Mouse (Mus musculus) limb, embryonic 14.5 days (tissue): ENCODE results near the gene Nrf1. TPM values are rescaled to one million over a fixed set of nuclear protein-coding genes. Genes with fewer than 3 reads are reported as not detected.

ENCODE experiments used
- ATAC-seq: fragments of 200-750 bp; cut with Nextera tagmentation; 2 replicates; pipeline ENCODE4 v1.8.0; 2017; ENCODE audit warnings: low read depth, moderate number of reproducible peaks, moderate TSS enrichment; ENCODE audit not compliant: low FRiP score
- DNase-seq: peaks from one replicate; pipeline ENCODE4 v3.0.0-alpha.2; 2015; ENCODE audit warnings: low spot score
- H3K27ac ChIP-seq: fragments of 300-500 bp; sonication (generic); replicated peaks from 2 replicates; pipeline ENCODE4 v1.5.1; 2014; ENCODE audit warnings: low read depth, mild to moderate bottlenecking, low read length, moderate library complexity, mixed read lengths
- H3K27me3 ChIP-seq: fragments of 300-500 bp; sonication (generic); 2 replicates; pipeline ENCODE4 v1.6.1; 2014; ENCODE audit warnings: low read length, mixed read lengths; ENCODE audit not compliant: control insufficient read depth, insufficient read depth
- H3K36me3 ChIP-seq: fragments of 300-500 bp; sonication (generic); 2 replicates; pipeline ENCODE4 v1.6.1; 2014; ENCODE audit warnings: mild to moderate bottlenecking, low read length, moderate library complexity, mixed read lengths; ENCODE audit not compliant: control insufficient read depth, insufficient read depth
- H3K4me1 ChIP-seq: fragments of 300-500 bp; sonication (generic); 2 replicates; pipeline ENCODE4 v1.6.1; 2014; ENCODE audit warnings: antibody characterized with exemption, low read length, mixed read lengths; ENCODE audit not compliant: control insufficient read depth, insufficient read depth
- H3K4me2 ChIP-seq: fragments of 300-500 bp; sonication (generic); replicated peaks from 2 replicates; pipeline ENCODE4 v1.6.1; 2014; ENCODE audit warnings: low read depth, mild to moderate bottlenecking, low read length, moderate library complexity; ENCODE audit not compliant: severe bottlenecking
- H3K4me3 ChIP-seq: fragments of 300-500 bp; sonication (generic); replicated peaks from 2 replicates; pipeline ENCODE4 v1.5.1; 2014; ENCODE audit warnings: low read length
- H3K9ac ChIP-seq: fragments of 300-500 bp; sonication (generic); 2 replicates; pipeline ENCODE4 v1.6.1; 2014; ENCODE audit warnings: mild to moderate bottlenecking, low read depth, low read length, moderate library complexity; ENCODE audit not compliant: severe bottlenecking
- H3K9me3 ChIP-seq: fragments of 300-500 bp; sonication (generic); 2 replicates; pipeline ENCODE4 v1.6.1; 2016; ENCODE audit warnings: low read length; ENCODE audit not compliant: control insufficient read depth
- POLR2A ChIP-seq: fragments of 200-500 bp; IDR thresholded peaks from 2 replicates; pipeline ENCODE4 v1.8.0; 2012; ENCODE audit warnings: inconsistent platforms, mild to moderate bottlenecking, moderate library complexity, borderline replicate concordance; ENCODE audit not compliant: insufficient read depth, insufficient read length; ENCODE audit errors: extremely low read depth
- WGBS: fragments of 180-500 bp; shearing (Covaris S2); extraction: QIAGEN DNeasy Blood & Tissue Kit; methylation state at CpG from one replicate; pipeline ENCODE4 v1.1.7; 2014; 5-methylcytosine and 5-hydroxymethylcytosine counted together
- polyA plus RNA-seq, 2 experiments: library from polyadenylated mRNA; depleted of rRNA in 1 of 2; stranded (reverse) in 1 of 2; unstranded in 1 of 2; fragments of >200 nt; fragmentation: Nextera tagmentation in 1 of 2; extraction: Ambion mirVana in 1 of 2; gene quantifications; 2 replicates each; pipeline versions ENCODE4 v1.2.1 to v1.2.3; 2012 to 2014

Nrf1 gene
- polyA plus RNA-seq, 2 experiments: 47.7 to 70.7 TPM

- Histone ChIP-seq H3K9me3 (no peaks in the 10 kb centered on the region), H3K36me3 (0 out of 2 replicates have a peak, but pooled peaks cover 3% of the 10 kb centered on the region), H3K27ac (peak overlapping the region; percentile 100), H3K4me2 (peak overlapping the region; percentile 70), H3K9ac (peak overlapping the region; percentile 100), H3K27me3 (no peaks in the 10 kb centered on the region), H3K4me3 (peak overlapping the region; percentile 98), H3K4me1 (peaks cover 5% of the 10 kb centered on the region)
- DNase-seq: peak; percentile 52
- ATAC-seq: peak; percentile 5; the same call in 1 of the 2 replicates
- under 1% methylated on average over 42 of the region's 54 CpGs for WGBS
- TF ChIP-seq POLR2A: no peak
Observed at GRCm38 (mm10) chr6:30048501-30049353, 939 bp downstream of the Nrf1 start.

- Histone ChIP-seq H3K27me3 (no peaks in the 10 kb centered on the region), H3K27ac (no peak overlapping the region), H3K4me1 (peaks cover 5% of the 10 kb centered on the region), H3K4me2 (no peak overlapping the region), H3K9ac (no peak overlapping the region), H3K4me3 (no peak overlapping the region), H3K9me3 (no peaks in the 10 kb centered on the region), H3K36me3 (0 out of 2 replicates have a peak, but pooled peaks cover 3% of the 10 kb centered on the region)
- DNase-seq (no peak), ATAC-seq (no peak)
- WGBS: 87% methylated on average over 1 of the region's 1 CpGs
- TF ChIP-seq POLR2A: no peak
Observed at GRCm38 (mm10) chr6:30053116-30053515, 5.3 kb downstream of the Nrf1 start.

- H3K4me3 ChIP-seq: no peak overlapping the region
- H3K9ac ChIP-seq: no peak overlapping the region
- H3K27ac ChIP-seq: no peak overlapping the region
- H3K27me3 ChIP-seq: no peaks in the 10 kb centered on the region
- WGBS: 100% methylated on average over 2 of the region's 2 CpGs
- TF ChIP-seq POLR2A: no peak
- H3K4me1 ChIP-seq: 0 out of 2 replicates have a peak, but pooled peaks cover 3% of the 10 kb centered on the region
- no peak for DNase-seq
- no peaks in the 10 kb centered on the region for H3K36me3 ChIP-seq
- no peak for ATAC-seq
- H3K4me2 ChIP-seq: no peak overlapping the region
- H3K9me3 ChIP-seq: no peaks in the 10 kb centered on the region
Observed at GRCm38 (mm10) chr6:30062544-30062943, 14.8 kb downstream of the Nrf1 start.

GRCm38 (mm10) chr6:30065369-30065768 lies 17.6 kb downstream of the Nrf1 start:
- no peak for TF ChIP-seq POLR2A
- H3K27me3 ChIP-seq: no peaks in the 10 kb centered on the region
- H3K9me3 ChIP-seq: no peaks in the 10 kb centered on the region
- 84% methylated on average over 2 of the region's 2 CpGs for WGBS
- H3K36me3 ChIP-seq: no peaks in the 10 kb centered on the region
- H3K4me3 ChIP-seq: no peak overlapping the region
- no peak overlapping the region for H3K27ac ChIP-seq
- H3K4me2 ChIP-seq: no peak overlapping the region
- 0 out of 2 replicates have a peak, but pooled peaks cover 3% of the 10 kb centered on the region for H3K4me1 ChIP-seq
- DNase-seq: no peak
- no peak for ATAC-seq
- no peak overlapping the region for H3K9ac ChIP-seq

- no peaks in the 10 kb centered on the region for H3K36me3 ChIP-seq
- no peak for TF ChIP-seq POLR2A
- 95% methylated on average over 2 of the region's 2 CpGs for WGBS
- no peaks in the 10 kb centered on the region for H3K9me3 ChIP-seq
- H3K4me1 ChIP-seq: 0 out of 2 replicates have a peak, but pooled peaks cover 3% of the 10 kb centered on the region
- DNase-seq (no peak), ATAC-seq (no peak)
- H3K4me2 ChIP-seq: no peak overlapping the region
- H3K27me3 ChIP-seq: no peaks in the 10 kb centered on the region
- no peak overlapping the region for H3K4me3 ChIP-seq
- H3K9ac ChIP-seq: no peak overlapping the region
- H3K27ac ChIP-seq: no peak overlapping the region
Observed at GRCm38 (mm10) chr6:30066746-30067145, 19.0 kb downstream of the Nrf1 start.
